In the genomic region with DNA sequence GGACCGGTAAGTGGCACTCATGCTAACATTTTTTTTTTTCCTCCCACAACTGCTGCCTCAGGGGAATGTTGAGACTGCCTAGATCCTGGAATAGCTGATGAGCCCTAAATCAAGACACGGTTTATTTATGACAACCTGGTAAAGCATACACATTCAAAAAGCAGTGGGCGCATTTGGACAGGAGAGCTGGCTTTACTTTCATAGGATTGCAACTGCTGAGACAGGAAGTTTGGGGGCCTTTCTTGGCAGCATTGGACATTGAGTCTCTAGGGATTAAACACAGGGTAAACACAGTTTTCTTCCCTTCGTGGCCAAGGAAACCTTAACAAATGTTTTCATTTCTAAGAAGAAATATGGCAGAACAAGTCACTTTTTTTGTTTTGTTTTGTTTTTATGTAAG, we compare ENCODE assay signal across 15 mouse cellular contexts. TPM values are rescaled to one million over a fixed set of nuclear protein-coding genes. Genes with fewer than 3 reads are reported as not detected.
DNase-seq lines count a peak whose midpoint lies in the region; ATAC-seq and TF ChIP-seq lines count a peak whose summit lies in the region.
"Had no signal": no experiment of that assay in that cellular context is flagged by ENCODE, and none has a peak within 500 bp of the region (broad histone marks: within the 10 kb centered on the region; RNA-seq: fewer than 3 reads in every experiment).

No protein-coding gene starts in this region.

- ATAC-seq in lung, embryonic 15.5 days (ENCODE audit: borderline replicate concordance, extremely low read depth, low FRiP score, low TSS enrichment): no peak
- no peak for ATAC-seq in kidney, embryonic 15.5 days (replicated peaks; ENCODE audit: low FRiP score)
- peak; percentile 51; the same call in 1 of the 2 replicates for ATAC-seq in stomach, postnatal 0 days (ENCODE audit: low FRiP score, low TSS enrichment)
- no peak for ATAC-seq in forebrain, embryonic 13.5 days
- ATAC-seq: liver, embryonic 12.5 days had no signal

- H3K36me3 ChIP-seq in heart, embryonic 10.5 days: peaks cover 78% of the 10 kb centered on the region
- H3K36me3 ChIP-seq in lung, embryonic 15.5 days: peaks cover 5% of the 10 kb centered on the region; the same call in 1 of the 2 replicates
- peaks cover 22% of the 10 kb centered on the region for H3K36me3 ChIP-seq in kidney, embryonic 15.5 days
- no peaks in the 10 kb centered on the region; the same call in 1 of the 2 replicates for H3K36me3 ChIP-seq in stomach, postnatal 0 days (ENCODE audit: control insufficient read depth, insufficient read depth, low read length)
- no peaks in the 10 kb centered on the region for H3K36me3 ChIP-seq in forebrain, embryonic 13.5 days (ENCODE audit: poor library complexity, severe bottlenecking)
- H3K36me3 ChIP-seq: neural tube, embryonic 12.5 days had no signal

- TF ChIP-seq CTCF in stomach, postnatal 0 days (IDR thresholded peaks at IDR 0.05; ENCODE audit: low read depth): no peak

- peak; percentile 91 for DNase-seq in heart, adult 11 months
- DNase-seq in heart, embryonic 10.5 days (ENCODE audit: low spot score): no peak
- no peak for DNase-seq in lung, postnatal 25 days (ENCODE audit: low spot score)
- DNase-seq in stomach, postnatal 0 days (ENCODE audit: low spot score): no peak
- no peak for DNase-seq in ovary, adult 18-20 months (ENCODE audit: low spot score)
- DNase-seq: adrenal gland, adult 2 months; cerebellum, adult 11 months; right cerebral cortex, postnatal 14 days had no signal

- H3K27ac ChIP-seq in heart, embryonic 10.5 days: no peak overlapping the region
- H3K27ac ChIP-seq in lung, embryonic 15.5 days: peak overlapping the region; percentile 37; the same call in 1 of the 2 replicates
- peak overlapping the region; percentile 77 for H3K27ac ChIP-seq in kidney, embryonic 15.5 days
- peak overlapping the region; percentile 78 for H3K27ac ChIP-seq in stomach, postnatal 0 days (replicated peaks)
- H3K27ac ChIP-seq in forebrain, embryonic 13.5 days: no peak overlapping the region
- H3K27ac ChIP-seq: forebrain, embryonic 12.5 days; liver, embryonic 12.5 days; midbrain, embryonic 12.5 days; neural tube, embryonic 12.5 days had no signal

- no peak overlapping the region for H3K4me2 ChIP-seq in lung, embryonic 15.5 days
- no peak overlapping the region for H3K4me2 ChIP-seq in kidney, embryonic 15.5 days
- H3K4me2 ChIP-seq in stomach, postnatal 0 days (replicated peaks; ENCODE audit: low read depth): peak overlapping the region; percentile 5; the same call in 1 of the 2 replicates
- no peak overlapping the region for H3K4me2 ChIP-seq in forebrain, embryonic 13.5 days
- H3K4me2 ChIP-seq: forebrain, embryonic 12.5 days; liver, embryonic 12.5 days; midbrain, embryonic 12.5 days; neural tube, embryonic 12.5 days had no signal

- WGBS in heart, embryonic 10.5 days: 84% methylated on average over 4 of the region's 4 CpGs
- 42% methylated on average over 4 of the region's 4 CpGs for WGBS in lung, embryonic 15.5 days
- WGBS in kidney, embryonic 15.5 days: 50% methylated on average over 4 of the region's 4 CpGs
- WGBS in stomach, postnatal 0 days: 33% methylated on average over 4 of the region's 4 CpGs
- WGBS in forebrain, embryonic 13.5 days: 85% methylated on average over 4 of the region's 4 CpGs

- H3K4me3 ChIP-seq in heart, embryonic 10.5 days: no peak overlapping the region
- H3K4me3 ChIP-seq in lung, embryonic 15.5 days: no peak overlapping the region
- no peak overlapping the region for H3K4me3 ChIP-seq in kidney, embryonic 15.5 days (replicated peaks)
- H3K4me3 ChIP-seq in stomach, postnatal 0 days (ENCODE audit: low read depth, low read length): no peak overlapping the region
- H3K4me3 ChIP-seq in forebrain, embryonic 13.5 days: no peak overlapping the region
- H3K4me3 ChIP-seq: forebrain, embryonic 12.5 days; liver, embryonic 12.5 days; midbrain, embryonic 12.5 days; neural tube, embryonic 12.5 days had no signal

- TF ChIP-seq EP300 in stomach, postnatal 0 days (optimal IDR thresholded peaks at IDR 0.05): no peak

- H3K9ac ChIP-seq in lung, embryonic 15.5 days: no peak overlapping the region
- no peak overlapping the region for H3K9ac ChIP-seq in kidney, embryonic 15.5 days
- no peak overlapping the region for H3K9ac ChIP-seq in stomach, postnatal 0 days (ENCODE audit: low read length)
- no peak overlapping the region for H3K9ac ChIP-seq in forebrain, embryonic 13.5 days
- H3K9ac ChIP-seq: forebrain, embryonic 12.5 days; liver, embryonic 12.5 days; midbrain, embryonic 12.5 days; neural tube, embryonic 12.5 days had no signal

- no peaks in the 10 kb centered on the region for H3K4me1 ChIP-seq in heart, embryonic 10.5 days
- H3K4me1 ChIP-seq in lung, embryonic 15.5 days: no peaks in the 10 kb centered on the region
- peaks cover 18% of the 10 kb centered on the region for H3K4me1 ChIP-seq in kidney, embryonic 15.5 days
- H3K4me1 ChIP-seq in stomach, postnatal 0 days (replicated peaks; ENCODE audit: control insufficient read depth, insufficient read depth): no peaks in the 10 kb centered on the region
- no peaks in the 10 kb centered on the region for H3K4me1 ChIP-seq in forebrain, embryonic 13.5 days
- H3K4me1 ChIP-seq: liver, embryonic 12.5 days; midbrain, embryonic 12.5 days; neural tube, embryonic 12.5 days had no signal

- H3K27me3 ChIP-seq in heart, embryonic 10.5 days (ENCODE audit: insufficient read depth, poor library complexity, severe bottlenecking): no peaks in the 10 kb centered on the region
- H3K27me3 ChIP-seq in lung, embryonic 15.5 days: no peaks in the 10 kb centered on the region
- H3K27me3 ChIP-seq in kidney, embryonic 15.5 days: no peaks in the 10 kb centered on the region
- H3K27me3 ChIP-seq in stomach, postnatal 0 days (ENCODE audit: control insufficient read depth, insufficient read depth, low read length): no peaks in the 10 kb centered on the region
- H3K27me3 ChIP-seq in forebrain, embryonic 13.5 days: no peaks in the 10 kb centered on the region
- H3K27me3 ChIP-seq: forebrain, embryonic 12.5 days; liver, embryonic 12.5 days; midbrain, embryonic 12.5 days; neural tube, embryonic 12.5 days had no signal

- no peaks in the 10 kb centered on the region for H3K9me3 ChIP-seq in heart, embryonic 10.5 days
- H3K9me3 ChIP-seq in lung, embryonic 15.5 days: no peaks in the 10 kb centered on the region
- H3K9me3 ChIP-seq in kidney, embryonic 15.5 days (replicated peaks): no peaks in the 10 kb centered on the region
- H3K9me3 ChIP-seq in stomach, postnatal 0 days (ENCODE audit: control insufficient read depth, low read length): no peaks in the 10 kb centered on the region
- no peaks in the 10 kb centered on the region for H3K9me3 ChIP-seq in forebrain, embryonic 13.5 days (replicated peaks)
- H3K9me3 ChIP-seq: forebrain, embryonic 12.5 days; liver, embryonic 12.5 days; midbrain, embryonic 12.5 days; neural tube, embryonic 12.5 days had no signal

RNA-seq across cellular contexts. Expression of a gene that starts 40.5 kb away (rescaled TPM):
- 37.0 and 43.8 TPM in 2 replicates for polyA plus RNA-seq in heart, embryonic 10.5 days (2016; fragmentation: Nextera tagmentation; extraction: Ambion mirVana)
- polyA plus RNA-seq in lung, embryonic 15.5 days (2015; fragmentation: Nextera tagmentation; extraction: Ambion mirVana): 38.4 and 41.1 TPM in 2 replicates
- polyA plus RNA-seq in kidney, embryonic 15.5 days (2015; fragmentation: Nextera tagmentation; extraction: Ambion mirVana): 37.8 and 45.0 TPM in 2 replicates
- 19.2 and 19.6 TPM in 2 replicates for polyA plus RNA-seq in stomach, postnatal 0 days (2015; fragmentation: Nextera tagmentation; extraction: Ambion mirVana)
- polyA plus RNA-seq in forebrain, embryonic 13.5 days (2015; fragmentation: Nextera tagmentation; extraction: Ambion mirVana): 35.4 and 44.1 TPM in 2 replicates

RNA-seq across cellular contexts. Expression of a gene that starts 40.9 kb away (rescaled TPM):
- polyA plus RNA-seq in heart, embryonic 10.5 days (2016; fragmentation: Nextera tagmentation; extraction: Ambion mirVana): 259 and 327 TPM in 2 replicates
- 71.5 and 79.2 TPM in 2 replicates for polyA plus RNA-seq in lung, embryonic 15.5 days (2015; fragmentation: Nextera tagmentation; extraction: Ambion mirVana)
- polyA plus RNA-seq in kidney, embryonic 15.5 days (2015; fragmentation: Nextera tagmentation; extraction: Ambion mirVana): 66.8 and 72.0 TPM in 2 replicates
- 50.3 and 52.4 TPM in 2 replicates for polyA plus RNA-seq in stomach, postnatal 0 days (2015; fragmentation: Nextera tagmentation; extraction: Ambion mirVana)
- 30.8 and 32.1 TPM in 2 replicates for polyA plus RNA-seq in forebrain, embryonic 13.5 days (2015; fragmentation: Nextera tagmentation; extraction: Ambion mirVana)

Comparison
In these comparisons a context has a peak if more than half of its experiments do, and no peak if none do; other contexts are left out.
1. H3K27ac ChIP-seq: peak in lung, embryonic 15.5 days (single experiment), kidney, embryonic 15.5 days (single experiment) and stomach, postnatal 0 days (single experiment); none in heart, embryonic 10.5 days (single experiment) and forebrain, embryonic 13.5 days (single experiment).